Mouse (Mus musculus): ENCODE measurements around the gene Aqp6.

Gene Aqp6

GRCm38 (mm10) chr15:99599245-99600070 lies 1.7 kb upstream of the Aqp6 start:
- peak; percentile 62 to 73 for DNase-seq

- peak; percentile 87 to 92 for DNase-seq
Observed at GRCm38 (mm10) chr15:99601823-99602120, 572 bp downstream of the Aqp6 start.

DNA sequence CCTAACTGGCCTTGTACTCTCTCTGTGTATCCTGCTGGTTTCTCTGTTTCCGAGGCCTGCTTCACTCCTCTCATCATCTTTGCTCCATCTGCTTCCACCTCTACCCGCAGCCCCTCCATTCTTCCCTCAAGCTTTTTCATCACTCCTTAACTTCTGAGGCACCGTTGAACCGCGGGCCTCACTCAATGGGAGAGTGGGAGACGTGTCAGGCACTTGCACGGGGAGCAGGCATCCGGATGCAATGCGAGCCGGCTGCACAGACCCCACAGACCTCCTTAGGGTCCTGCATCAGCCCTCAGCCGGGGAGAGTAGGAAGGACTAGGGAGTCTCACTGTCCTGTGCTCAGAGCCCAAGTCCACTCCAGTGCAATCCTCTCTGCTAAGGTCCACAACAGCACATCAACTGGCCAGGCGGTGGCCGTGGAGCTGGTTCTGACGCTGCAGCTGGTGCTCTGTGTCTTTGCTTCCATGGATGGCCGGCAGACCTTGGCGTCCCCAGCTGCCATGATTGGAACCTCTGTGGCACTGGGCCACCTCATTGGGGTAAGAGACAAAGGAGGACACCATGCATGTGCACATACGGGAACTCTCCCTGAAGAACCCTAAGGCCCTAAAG lies 1.1 kb downstream of the Aqp6 start:
- peak in 1 of 2 experiments; percentile 33 for DNase-seq

DNA sequence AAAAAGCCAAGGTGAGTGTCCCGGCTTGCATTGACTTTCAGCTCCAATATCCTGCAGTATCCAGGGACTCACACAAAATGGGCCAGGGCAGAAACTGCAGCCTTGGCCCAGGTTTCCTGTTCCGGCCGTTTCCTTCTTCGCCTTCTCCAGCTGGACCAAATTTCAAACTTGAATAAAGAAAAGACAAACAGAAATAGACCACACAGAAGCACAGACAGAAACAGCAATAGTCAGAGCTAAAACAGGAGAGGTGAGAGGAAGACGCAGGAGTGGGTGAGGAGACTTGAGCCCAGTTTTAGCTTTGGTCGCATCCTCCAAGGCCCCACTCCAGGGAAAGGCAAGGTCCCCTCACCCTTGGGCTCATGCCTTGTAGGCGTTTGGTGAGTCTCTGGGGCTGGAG lies 2.0 kb downstream of the Aqp6 start:
- no peak for DNase-seq

DNA sequence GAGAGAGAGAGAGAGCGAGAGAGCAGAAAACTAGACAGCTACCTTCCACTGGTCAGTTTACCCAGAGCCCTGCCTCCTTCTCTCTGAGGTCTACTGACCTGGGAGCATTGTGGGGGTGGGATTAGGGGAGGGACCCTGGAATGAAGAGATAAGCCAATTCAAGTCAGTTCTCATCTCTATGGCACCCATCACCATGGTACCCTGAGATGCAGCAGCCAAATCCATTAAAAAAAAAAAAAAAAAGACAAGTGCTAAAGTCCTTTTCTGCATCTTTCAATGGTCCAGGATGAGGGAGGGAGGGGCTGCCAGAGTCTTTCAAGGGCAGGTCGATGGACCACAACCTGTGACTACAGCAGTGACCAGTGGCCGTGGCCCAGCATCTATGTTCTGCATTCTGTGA lies 4.4 kb downstream of the Aqp6 start:
- DNase-seq = no peak

DNA sequence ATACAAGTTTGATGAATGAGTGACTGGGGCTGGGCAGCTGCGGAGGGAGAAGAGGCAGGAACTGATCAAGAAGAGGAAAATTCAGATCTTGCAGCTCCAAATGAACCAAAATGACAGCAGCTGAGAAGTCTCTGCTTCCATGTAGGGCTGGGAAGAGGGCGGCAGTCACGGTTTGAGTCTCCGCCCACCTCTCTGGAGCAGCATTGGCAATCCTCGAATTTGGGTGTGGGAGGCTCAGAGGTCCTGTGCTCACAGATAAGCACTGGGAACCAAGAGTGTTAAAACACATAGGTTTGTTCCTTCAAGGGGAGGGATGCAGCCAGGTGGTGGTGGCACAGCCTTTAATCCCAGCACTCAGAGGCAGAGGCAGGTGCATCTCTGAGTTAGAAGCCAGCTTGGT lies 5.3 kb downstream of the Aqp6 start:
- no peak for DNase-seq

- no peak for DNase-seq
Observed at GRCm38 (mm10) chr15:99607388-99608113, 6.4 kb downstream of the Aqp6 start.

GRCm38 (mm10) chr15:99608382-99609125 lies 7.4 kb downstream of the Aqp6 start:
- DNase-seq = no peak

GRCm38 (mm10) chr15:99611563-99611962 lies 10.4 kb downstream of the Aqp6 start:
- no peak for DNase-seq

DNA sequence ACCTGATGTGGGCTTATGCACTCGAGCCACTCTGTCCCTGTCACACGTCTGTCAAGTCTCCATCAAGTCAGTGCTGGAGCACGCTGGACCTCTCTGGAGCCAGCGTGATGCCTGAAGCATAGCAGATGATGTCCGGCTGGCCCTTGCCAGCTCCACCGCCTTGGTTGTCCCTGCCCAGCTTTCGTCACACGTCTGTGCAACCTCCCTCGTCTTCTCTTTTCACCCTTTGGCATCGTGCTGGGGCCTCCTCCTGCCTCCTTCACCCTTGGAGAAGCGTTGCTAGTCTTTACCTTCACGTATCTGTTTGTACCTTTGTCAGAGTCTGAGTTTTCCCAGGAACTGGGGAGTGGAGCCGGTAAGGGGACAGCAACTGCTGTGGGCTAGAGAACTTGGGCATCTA lies 13.1 kb downstream of the Aqp6 start:
- no peak for DNase-seq

DNA sequence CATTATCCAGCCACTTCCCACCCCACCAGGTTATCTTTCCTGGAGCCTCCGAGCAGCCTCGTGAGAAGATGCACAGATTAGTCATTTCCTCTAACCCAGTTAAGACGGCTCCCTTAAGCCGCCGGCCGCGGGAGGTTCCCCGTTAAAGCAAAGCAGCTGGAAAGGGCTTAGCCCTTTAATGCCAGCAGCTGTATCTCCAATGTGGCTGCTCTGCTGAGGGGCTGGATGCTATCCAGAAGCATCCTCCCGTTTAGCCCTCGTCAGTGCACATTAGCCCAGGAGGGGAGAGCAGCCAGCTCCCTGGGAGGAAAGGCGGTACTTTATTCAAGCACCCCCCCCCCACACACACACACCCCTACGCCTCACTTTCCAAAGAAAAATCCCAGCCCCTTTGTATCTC lies 13.6 kb downstream of the Aqp6 start:
- no peak for DNase-seq

DNA sequence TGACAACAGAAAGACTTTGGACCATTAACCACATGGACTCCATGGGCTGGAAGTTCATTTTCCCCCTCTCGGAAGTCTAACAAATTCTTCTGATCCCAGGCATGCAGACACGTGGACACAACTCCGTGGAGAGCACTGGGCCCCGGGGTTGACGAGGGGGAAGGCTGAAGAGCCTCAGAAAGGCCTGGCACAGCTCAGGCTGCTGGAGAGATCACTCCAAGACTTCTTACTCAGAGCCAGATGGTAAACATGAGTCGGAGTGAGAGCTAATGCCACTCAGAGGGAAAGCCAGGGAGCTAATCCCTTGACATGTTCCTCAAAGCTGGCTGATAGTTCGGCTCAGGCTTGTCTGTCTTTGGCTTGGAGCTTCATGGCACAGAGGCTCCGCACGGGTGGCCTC lies 14.0 kb downstream of the Aqp6 start:
- DNase-seq = no peak

DNA sequence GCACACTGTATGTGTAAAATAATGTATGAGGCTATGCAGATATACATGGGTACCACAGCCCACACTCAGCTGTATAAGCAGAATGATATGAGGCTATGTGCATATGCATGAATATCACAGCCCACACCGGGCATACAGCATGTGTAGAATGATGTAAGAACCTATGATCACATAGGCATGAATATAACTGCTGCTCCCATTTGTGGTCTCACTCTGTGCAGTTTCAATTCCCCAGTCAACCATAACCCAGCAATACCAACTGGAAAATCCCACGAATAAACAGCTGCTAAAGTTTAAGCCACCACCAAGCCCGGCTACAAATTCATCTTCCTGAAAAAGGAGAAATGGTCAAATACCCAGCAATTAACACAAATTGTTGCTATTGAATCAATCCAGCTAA lies 17.4 kb downstream of the Aqp6 start:
- no peak for DNase-seq

DNA sequence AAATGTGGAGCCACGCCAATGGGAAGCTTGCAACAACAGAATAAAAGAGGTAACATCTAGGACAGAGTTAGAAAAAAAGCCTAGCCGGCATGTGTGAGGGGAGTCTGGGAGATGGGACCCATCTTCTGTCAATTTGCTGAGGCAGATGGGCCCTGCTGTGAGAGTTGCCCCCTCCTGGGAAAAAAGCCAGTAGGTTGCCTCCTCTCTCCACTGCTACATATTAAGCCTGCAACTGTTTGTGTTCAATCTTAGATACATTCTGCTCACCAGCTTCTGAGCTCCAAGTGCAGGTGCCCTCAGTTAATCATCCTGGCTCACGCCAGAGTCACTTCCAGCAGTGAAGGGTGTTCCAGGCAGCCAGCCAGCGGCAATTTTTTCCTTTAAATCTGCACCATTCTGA lies 18.6 kb downstream of the Aqp6 start:
- DNase-seq = no peak

GRCm38 (mm10) chr15:99622063-99622462 lies 20.9 kb downstream of the Aqp6 start:
- DNase-seq = no peak

DNA sequence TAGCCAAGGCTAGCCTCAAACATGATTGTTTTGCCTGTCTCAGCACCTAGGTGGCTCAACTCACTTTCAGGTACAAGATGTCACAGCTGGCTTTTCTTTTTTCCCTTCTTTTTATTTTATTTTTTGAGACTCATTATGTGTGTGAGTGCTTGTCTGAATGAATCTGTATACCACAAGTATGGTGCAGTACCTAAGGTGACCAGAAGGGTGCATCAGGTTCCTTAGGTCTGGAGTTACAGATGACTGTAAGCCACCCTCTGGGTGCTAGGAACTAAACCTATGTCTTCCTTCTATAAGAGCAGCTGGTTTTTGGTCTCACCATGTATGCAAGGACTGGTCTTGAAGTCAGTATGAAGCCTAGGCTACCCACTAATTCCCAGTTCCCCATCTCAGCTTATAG lies 30.4 kb downstream of the Aqp6 start:
- DNase-seq = no peak

GRCm38 (mm10) chr15:99634702-99635101 lies 33.5 kb downstream of the Aqp6 start:
- no peak for DNase-seq

- no peak for DNase-seq
Observed at GRCm38 (mm10) chr15:99637405-99638123, 36.4 kb downstream of the Aqp6 start.

- DNase-seq = no peak
Observed at GRCm38 (mm10) chr15:99638124-99638485, 36.9 kb downstream of the Aqp6 start.

- no peak for DNase-seq
Observed at GRCm38 (mm10) chr15:99642622-99643021, 41.4 kb downstream of the Aqp6 start.

GRCm38 (mm10) chr15:99643832-99644231 lies 42.6 kb downstream of the Aqp6 start:
- DNase-seq = no peak

- peak; percentile 37 to 45 for DNase-seq
Observed at GRCm38 (mm10) chr15:99644776-99645175, 43.6 kb downstream of the Aqp6 start.

- DNase-seq = no peak
Observed at GRCm38 (mm10) chr15:99648326-99648725, 47.1 kb downstream of the Aqp6 start.

Measured in cerebellum, postnatal 36 days (tissue).